Mouse (Mus musculus) midbrain, embryonic 10.5 days (tissue): Measurements from ENCODE around the gene Coq10b. TPM values are rescaled to one million over a fixed set of nuclear protein-coding genes. Genes with fewer than 3 reads are reported as not detected.
"Not testable (repeated sequence)": the region's sequence is repeated elsewhere in the genome, so short reads cannot be mapped to it uniquely, and the experiment has no call there.

Source experiments
- DNase-seq: peaks from one replicate; pipeline ENCODE4 v3.0.0-alpha.2; 2017; ENCODE audit warnings: low spot score
- H3K27ac ChIP-seq: fragments of 300-500 bp; sonication (generic); replicated peaks from 2 replicates; pipeline ENCODE4 v1.5.1; 2016; ENCODE audit warnings: mild to moderate bottlenecking
- H3K27me3 ChIP-seq: fragments of 300-500 bp; sonication (generic); 2 replicates; pipeline ENCODE4 v1.6.1; 2016; ENCODE audit warnings: low read depth, mild to moderate bottlenecking; ENCODE audit not compliant: poor library complexity, severe bottlenecking
- H3K36me3 ChIP-seq: fragments of 300-500 bp; sonication (generic); 2 replicates; pipeline ENCODE4 v1.6.1; 2016; ENCODE audit warnings: mild to moderate bottlenecking, moderate library complexity
- H3K4me1 ChIP-seq: fragments of 300-500 bp; sonication (generic); 2 replicates; pipeline ENCODE4 v1.6.1; 2016
- H3K4me3 ChIP-seq: fragments of 300-500 bp; sonication (generic); 2 replicates; pipeline ENCODE4 v1.5.1; 2016; ENCODE audit warnings: mild to moderate bottlenecking, moderate library complexity
- H3K9me3 ChIP-seq: fragments of 300-500 bp; sonication (generic); replicated peaks from 2 replicates; pipeline ENCODE4 v1.6.1; 2016; ENCODE audit warnings: mild to moderate bottlenecking
- WGBS: fragments of 180-500 bp; shearing (Covaris S2); methylation state at CpG from one replicate; pipeline ENCODE4 v1.1.7; 2016; 5-methylcytosine and 5-hydroxymethylcytosine counted together
- polyA plus RNA-seq: library from polyadenylated mRNA; unstranded; fragments of >200 nt; fragmentation: Nextera tagmentation; extraction: Ambion mirVana; gene quantifications from 2 replicates; pipeline ENCODE4 v1.2.1, GENCODE M21; 2016

The Coq10b gene
- polyA plus RNA-seq, 1 experiment from 2014 or later, result 24.1 TPM

GRCm38 (mm10) chr1:55039944-55040343, 12.6 kb upstream of the Coq10b start:
- Histone ChIP-seq H3K9me3 (peaks cover 16% of the 10 kb centered on the region), H3K27ac (no peak overlapping the region), H3K4me1 (no peaks in the 10 kb centered on the region), H3K36me3 (no peaks in the 10 kb centered on the region), H3K4me3 (no peak overlapping the region), H3K27me3 (no peaks in the 10 kb centered on the region)
- DNase-seq, result no peak
- WGBS, result 94% methylated on average over 1 of the region's 1 CpGs

GRCm38 (mm10) chr1:55041691-55042090, 10.9 kb upstream of the Coq10b start:
- no peak overlapping the region for H3K27ac ChIP-seq
- no peaks in the 10 kb centered on the region for H3K36me3 ChIP-seq
- H3K27me3 ChIP-seq, result no peaks in the 10 kb centered on the region
- H3K4me1 ChIP-seq, result no peaks in the 10 kb centered on the region
- 84% methylated on average over 4 of the region's 4 CpGs for WGBS
- DNase-seq, result no peak
- no peak overlapping the region for H3K4me3 ChIP-seq
- peaks cover 16% of the 10 kb centered on the region for H3K9me3 ChIP-seq

- no peaks in the 10 kb centered on the region for H3K4me1 ChIP-seq
- H3K9me3 ChIP-seq, result peaks cover 16% of the 10 kb centered on the region
- DNase-seq, result no peak
- no peak overlapping the region for H3K4me3 ChIP-seq
- H3K36me3 ChIP-seq, result no peaks in the 10 kb centered on the region
- H3K27me3 ChIP-seq, result no peaks in the 10 kb centered on the region
- 82% methylated on average over 1 of the region's 1 CpGs for WGBS
- no peak overlapping the region for H3K27ac ChIP-seq
Measured at GRCm38 (mm10) chr1:55042246-55042645, 10.3 kb upstream of the Coq10b start.

GRCm38 (mm10) chr1:55043164-55043563, 9.4 kb upstream of the Coq10b start:
- no peaks in the 10 kb centered on the region for H3K27me3 ChIP-seq
- H3K27ac ChIP-seq, result no peak overlapping the region
- no peaks in the 10 kb centered on the region for H3K4me1 ChIP-seq
- H3K36me3 ChIP-seq, result no peaks in the 10 kb centered on the region
- no peak for DNase-seq
- peaks cover 16% of the 10 kb centered on the region for H3K9me3 ChIP-seq
- H3K4me3 ChIP-seq, result no peak overlapping the region
- WGBS, result 81% methylated on average over 3 of the region's 3 CpGs

GRCm38 (mm10) chr1:55048841-55049587, 3.6 kb upstream of the Coq10b start:
- H3K27me3 ChIP-seq, result peaks cover 7% of the 10 kb centered on the region; the same call in 1 of the 2 replicates
- WGBS, result 69% methylated on average over 4 of the region's 4 CpGs
- no peaks in the 10 kb centered on the region for H3K9me3 ChIP-seq
- DNase-seq, result no peak
- no peaks in the 10 kb centered on the region for H3K36me3 ChIP-seq
- H3K4me3 ChIP-seq, result no peak overlapping the region
- H3K27ac ChIP-seq, result no peak overlapping the region
- H3K4me1 ChIP-seq, result peaks cover 15% of the 10 kb centered on the region

GRCm38 (mm10) chr1:55051671-55052070, 899 bp upstream of the Coq10b start:
- DNase-seq, result no peak
- Histone ChIP-seq H3K27ac (no peak overlapping the region), H3K4me1 (peaks cover 22% of the 10 kb centered on the region), H3K27me3 (peaks cover 7% of the 10 kb centered on the region; the same call in 1 of the 2 replicates), H3K9me3 (no peaks in the 10 kb centered on the region), H3K36me3 (peaks cover 9% of the 10 kb centered on the region), H3K4me3 (peak overlapping the region; percentile 66)
- 77% methylated on average over 3 of the region's 3 CpGs for WGBS

- peaks cover 22% of the 10 kb centered on the region for H3K4me1 ChIP-seq
- H3K27ac ChIP-seq, result peak overlapping the region; percentile 88
- no peak for DNase-seq
- WGBS, result under 1% methylated on average over 42 of the region's 42 CpGs
- H3K4me3 ChIP-seq, result peak overlapping the region; percentile 66
- H3K27me3 ChIP-seq, result peaks cover 7% of the 10 kb centered on the region; the same call in 1 of the 2 replicates
- H3K9me3 ChIP-seq, result no peaks in the 10 kb centered on the region
- H3K36me3 ChIP-seq, result peaks cover 14% of the 10 kb centered on the region
Measured at GRCm38 (mm10) chr1:55053005-55053404, 435 bp downstream of the Coq10b start.

- Histone ChIP-seq H3K4me1 (peaks cover 22% of the 10 kb centered on the region), H3K9me3 (no peaks in the 10 kb centered on the region), H3K36me3 (peaks cover 14% of the 10 kb centered on the region), H3K4me3 (peak overlapping the region; percentile 66), H3K27ac (no peak overlapping the region), H3K27me3 (peaks cover 7% of the 10 kb centered on the region; the same call in 1 of the 2 replicates)
- no peak for DNase-seq
- WGBS, result 74% methylated on average over 4 of the region's 4 CpGs
Measured at GRCm38 (mm10) chr1:55053596-55053995, 1.0 kb downstream of the Coq10b start.

GRCm38 (mm10) chr1:55055322-55056115, 2.9 kb downstream of the Coq10b start:
- Histone ChIP-seq H3K4me3 (no peak overlapping the region), H3K27ac (no peak overlapping the region), H3K36me3 (peaks cover 14% of the 10 kb centered on the region), H3K27me3 (peaks cover 7% of the 10 kb centered on the region; the same call in 1 of the 2 replicates), H3K9me3 (no peaks in the 10 kb centered on the region), H3K4me1 (peaks cover 22% of the 10 kb centered on the region)
- 81% methylated on average over 5 of the region's 5 CpGs for WGBS
- no peak for DNase-seq

- H3K4me3 ChIP-seq, H3K27me3 ChIP-seq, H3K9me3 ChIP-seq, H3K27ac ChIP-seq, DNase-seq: not testable (repeated sequence)
- WGBS, result 74% methylated on average over 2 of the region's 3 CpGs
- peaks cover 14% of the 10 kb centered on the region for H3K4me1 ChIP-seq
- peaks cover 23% of the 10 kb centered on the region for H3K36me3 ChIP-seq
Measured at GRCm38 (mm10) chr1:55058383-55058782, 5.8 kb downstream of the Coq10b start.

GRCm38 (mm10) chr1:55061099-55061498, 8.5 kb downstream of the Coq10b start:
- H3K27ac ChIP-seq, result no peak overlapping the region
- 93% methylated on average over 5 of the region's 5 CpGs for WGBS
- H3K4me1 ChIP-seq, result peaks cover under 1% of the 10 kb centered on the region; the same call in 1 of the 2 replicates
- H3K36me3 ChIP-seq, result peaks cover 44% of the 10 kb centered on the region
- no peaks in the 10 kb centered on the region for H3K9me3 ChIP-seq
- no peaks in the 10 kb centered on the region for H3K27me3 ChIP-seq
- no peak overlapping the region for H3K4me3 ChIP-seq
- DNase-seq, result no peak

GRCm38 (mm10) chr1:55061772-55062171, 9.2 kb downstream of the Coq10b start:
- Histone ChIP-seq H3K27ac (no peak overlapping the region), H3K36me3 (peaks cover 44% of the 10 kb centered on the region), H3K9me3 (no peaks in the 10 kb centered on the region), H3K4me3 (no peak overlapping the region), H3K27me3 (no peaks in the 10 kb centered on the region), H3K4me1 (no peaks in the 10 kb centered on the region)
- 90% methylated on average over 4 of the region's 4 CpGs for WGBS
- DNase-seq, result no peak

GRCm38 (mm10) chr1:55072328-55072727, 19.8 kb downstream of the Coq10b start:
- H3K4me3 ChIP-seq, H3K27ac ChIP-seq, H3K27me3 ChIP-seq, H3K9me3 ChIP-seq, H3K4me1 ChIP-seq, DNase-seq: not testable (repeated sequence)
- peaks cover 65% of the 10 kb centered on the region for H3K36me3 ChIP-seq
